Mouse (Mus musculus) left cerebral cortex, postnatal 10 days (tissue): ENCODE results near the gene Pmm2. TPM values are rescaled to one million over a fixed set of nuclear protein-coding genes. Genes with fewer than 3 reads are reported as not detected.
A peak's percentile ranks its signal among the peaks of the same experiment; 100 is the strongest.

ENCODE experiments used
- DNase-seq, 2 experiments: peaks; one replicate each; pipeline ENCODE4 v3.0.0; 2021 to 2022; ENCODE audit warnings: low spot score in 2 of 2, mixed read lengths in 1 of 2; ENCODE audit errors: extremely low spot score in 1 of 2
- intact Hi-C: fragments of 180-260 bp; cut with DNase I; formaldehyde crosslinking; loops from one replicate; pipeline ENCODE4 v1.15.1; 2025
- total RNA-seq, 2 experiments: library from RNA; stranded (reverse); gene quantifications; 2 replicates each; pipeline ENCODE4 v1.2.3; 2021

The Pmm2 gene
- total RNA-seq, 2 experiments from 2014 or later: 30.3 to 34.4 TPM

DNA sequence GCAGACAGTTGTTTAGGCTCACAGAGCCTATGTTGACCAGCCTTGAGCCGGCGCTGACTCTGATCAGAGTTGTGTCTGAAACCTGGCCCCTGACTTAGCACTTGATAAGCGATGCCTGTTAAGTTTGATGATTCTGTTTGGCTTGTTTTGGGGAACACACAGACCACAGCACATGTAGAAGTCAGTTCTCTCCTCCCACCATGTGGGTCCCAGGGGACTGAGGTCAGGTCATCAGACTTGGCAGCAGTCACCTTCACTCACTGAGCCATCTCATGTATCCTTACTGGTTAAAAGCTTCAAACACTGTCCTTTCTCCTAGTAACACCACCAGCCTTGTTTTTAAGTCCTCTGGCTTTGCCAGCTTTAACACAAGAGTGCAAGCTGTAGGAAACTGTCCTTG, 12.5 kb downstream of the Pmm2 start:
- intact Hi-C loops: no loop called here
- DNase-seq: no peak

DNA sequence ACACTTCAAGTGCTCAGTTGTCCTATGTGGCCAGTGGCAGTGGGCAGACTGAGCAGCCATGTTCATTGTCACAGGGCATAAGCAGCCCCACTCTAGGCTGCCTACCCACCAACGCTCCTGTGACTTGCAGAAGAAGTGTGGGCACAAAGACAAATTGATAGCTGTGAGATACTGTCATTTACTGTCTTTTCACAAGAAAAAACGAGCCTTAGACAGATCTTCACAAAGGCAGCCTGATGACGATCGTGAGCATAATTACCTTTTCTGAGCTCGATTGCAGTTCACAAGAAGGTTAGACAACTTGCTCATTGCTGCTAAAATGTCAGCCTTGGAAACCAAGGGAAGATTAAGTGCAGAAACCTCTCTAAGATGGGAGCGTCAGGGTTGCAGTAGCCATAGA, 17.6 kb downstream of the Pmm2 start:
- intact Hi-C loops: no loop called here
- DNase-seq: no peak

DNA sequence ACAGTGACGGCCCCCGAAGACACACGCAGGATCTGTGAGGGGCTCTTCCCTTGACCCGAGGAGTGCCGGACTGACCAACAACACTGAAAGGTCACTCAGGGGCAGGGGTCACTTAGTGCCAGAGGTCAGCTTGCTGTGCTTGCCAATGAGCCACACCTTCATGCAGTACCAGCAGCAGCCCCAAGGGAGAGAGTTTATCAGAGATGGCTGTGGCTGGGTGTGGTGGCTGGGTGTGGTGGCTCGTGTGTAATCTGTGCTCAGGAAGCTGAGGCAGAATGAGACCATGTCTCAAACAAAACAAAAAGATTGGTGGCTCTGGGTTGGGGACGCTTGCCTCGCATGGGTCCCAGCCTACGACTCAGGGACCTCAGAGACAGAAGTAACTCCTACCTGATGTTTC, 18.1 kb downstream of the Pmm2 start:
- intact Hi-C loops: no loop called here
- DNase-seq: no peak

DNA sequence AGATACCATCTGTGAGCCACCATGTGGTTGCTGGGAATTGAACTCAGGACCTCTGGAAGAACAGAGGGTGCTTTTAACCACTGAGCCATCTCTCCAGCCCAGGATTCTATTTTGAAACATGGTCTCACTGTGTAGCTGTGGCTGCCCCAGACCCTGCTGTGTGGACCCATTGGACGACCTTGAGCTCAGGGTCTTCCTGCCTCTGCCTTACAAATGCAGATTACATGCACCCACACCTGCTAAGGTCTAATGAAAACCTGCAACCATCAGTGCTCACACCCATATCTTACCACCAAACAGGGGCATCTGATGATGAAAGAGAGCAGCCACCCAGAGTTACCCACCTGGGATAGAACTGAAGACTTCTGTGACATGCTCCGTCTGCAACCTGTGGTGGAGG, 18.8 kb downstream of the Pmm2 start:
- DNase-seq: no peak
- intact Hi-C loops: no loop called here

DNA sequence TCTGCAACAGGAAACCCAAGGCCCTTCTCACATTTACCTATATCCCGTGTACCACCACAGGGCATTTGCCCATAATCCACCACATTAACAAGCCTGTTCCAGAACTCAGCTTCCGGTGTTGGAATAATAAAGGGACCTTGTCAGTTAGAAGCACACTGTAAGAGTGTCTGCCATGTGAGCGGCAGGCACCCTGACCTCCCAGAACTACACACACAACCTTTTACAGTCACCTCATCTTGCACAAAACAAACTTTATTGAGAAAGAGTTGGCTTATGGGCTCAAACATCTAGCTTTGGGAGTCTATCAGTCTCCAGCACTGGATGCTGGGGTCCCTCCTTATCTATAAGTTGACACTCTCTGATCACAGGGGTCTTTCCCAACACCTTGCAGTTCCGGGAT, 20.9 kb downstream of the Pmm2 start:
- intact Hi-C loops: no loop called here

DNA sequence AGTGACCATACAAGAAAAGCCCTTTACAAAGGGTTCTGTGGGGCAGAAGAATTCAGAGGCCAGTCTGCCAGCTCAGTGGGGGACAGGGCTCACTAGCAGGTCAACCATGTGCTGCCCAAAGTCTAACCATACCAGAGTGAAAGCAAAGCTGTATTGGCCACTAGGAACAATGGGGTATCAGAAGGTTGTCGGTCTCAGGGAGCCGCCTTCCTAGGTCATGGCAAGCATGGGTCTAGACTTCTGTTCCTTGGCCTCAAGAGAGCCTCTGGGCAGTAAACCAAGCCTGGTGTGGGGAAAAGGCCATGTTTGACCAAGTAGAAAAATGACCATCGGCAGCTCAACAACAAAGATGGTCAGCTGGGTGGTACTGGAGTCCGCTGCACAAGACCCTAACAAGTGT, 21.3 kb downstream of the Pmm2 start:
- no peak for DNase-seq
- intact Hi-C loops: no loop called here

More for the DNA sequence above, 20.9 kb downstream of the Pmm2 start:
- DNase-seq: no peak

DNA sequence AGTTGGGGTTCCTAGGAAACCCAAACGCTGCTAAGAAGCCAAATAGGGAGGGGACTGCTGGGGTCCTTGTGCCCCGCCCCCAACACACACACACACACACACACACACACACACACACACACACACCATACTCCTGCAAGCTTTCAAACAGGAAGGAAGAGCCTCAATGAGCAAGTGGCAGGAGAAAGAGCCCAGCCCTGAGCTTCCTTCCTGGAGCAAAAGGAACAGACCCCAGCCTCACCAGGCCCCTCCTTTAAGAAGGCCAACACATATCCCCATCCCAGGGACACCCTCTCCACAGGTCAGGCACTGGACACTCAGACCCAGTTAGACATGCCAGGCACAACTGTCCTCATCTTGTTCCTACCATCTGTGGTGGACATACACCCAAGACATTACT, 25.5 kb downstream of the Pmm2 start:
- DNase-seq: no peak
- intact Hi-C loops: no loop called here

DNA sequence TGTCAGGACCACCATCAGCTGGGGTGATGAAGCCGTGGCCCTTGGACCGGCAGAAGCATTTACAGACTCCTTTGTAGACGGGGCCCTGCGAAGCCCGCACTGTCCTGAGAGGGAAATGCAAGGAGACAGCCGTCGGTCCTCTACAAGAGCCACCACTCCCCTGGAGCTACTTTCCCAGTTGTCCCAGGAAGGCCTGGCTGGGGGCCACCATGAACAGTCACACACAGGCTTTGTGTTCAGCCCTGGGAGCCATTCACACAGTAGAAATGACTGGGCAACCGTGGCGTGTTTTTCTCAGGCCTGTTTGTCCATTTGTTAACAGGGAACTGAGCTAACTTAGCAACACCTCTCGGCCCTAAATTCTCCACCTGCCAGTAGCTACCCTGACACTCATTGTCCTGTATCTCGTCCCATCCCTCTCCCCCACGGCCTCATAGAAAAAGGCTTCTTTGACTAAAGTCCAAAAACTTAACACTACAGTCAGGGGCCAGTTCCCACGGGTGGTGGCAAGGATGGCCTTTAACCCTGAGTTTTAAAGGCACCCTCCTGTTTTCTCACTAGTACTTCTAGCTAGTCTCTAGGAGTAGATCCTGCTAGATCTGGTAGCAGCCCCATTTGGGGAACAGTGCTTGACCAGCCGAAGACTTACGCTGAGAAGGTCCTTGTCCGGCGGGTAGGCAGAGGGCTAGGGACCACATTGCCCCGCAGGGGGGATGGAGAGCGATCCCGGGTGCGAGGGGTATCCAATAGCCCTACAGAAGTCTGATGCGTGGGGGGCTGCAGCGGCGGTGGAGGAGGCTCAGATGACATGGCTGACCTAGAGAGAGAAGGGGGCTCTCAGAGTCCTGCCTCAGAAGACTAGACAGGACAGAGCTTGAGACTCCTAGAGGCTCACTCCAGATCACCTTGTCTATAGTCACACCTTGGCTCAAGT, 26.4 kb downstream of the Pmm2 start:
- no peak for DNase-seq
- intact Hi-C loops: no loop called here

DNA sequence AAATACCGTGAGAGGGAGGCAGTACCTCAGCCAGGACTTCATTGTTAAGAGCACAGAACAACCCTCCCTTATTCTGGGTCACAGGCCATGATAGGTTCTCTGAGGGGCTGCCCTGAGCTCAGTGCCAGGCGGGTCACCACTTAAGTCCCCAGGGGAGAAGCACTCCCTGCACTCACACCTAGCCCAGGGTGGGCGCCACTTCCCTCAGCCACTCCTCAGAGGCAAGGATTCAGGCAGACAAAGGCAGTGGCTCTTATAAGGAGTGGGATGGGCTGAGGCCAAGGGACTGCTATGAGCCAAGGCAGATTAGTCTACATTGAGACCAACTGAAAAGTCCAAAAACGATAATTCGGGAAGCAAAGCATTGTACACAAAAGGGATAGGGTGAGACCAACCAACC, 27.9 kb downstream of the Pmm2 start:
- no peak for DNase-seq
- intact Hi-C loops: no loop called here

DNA sequence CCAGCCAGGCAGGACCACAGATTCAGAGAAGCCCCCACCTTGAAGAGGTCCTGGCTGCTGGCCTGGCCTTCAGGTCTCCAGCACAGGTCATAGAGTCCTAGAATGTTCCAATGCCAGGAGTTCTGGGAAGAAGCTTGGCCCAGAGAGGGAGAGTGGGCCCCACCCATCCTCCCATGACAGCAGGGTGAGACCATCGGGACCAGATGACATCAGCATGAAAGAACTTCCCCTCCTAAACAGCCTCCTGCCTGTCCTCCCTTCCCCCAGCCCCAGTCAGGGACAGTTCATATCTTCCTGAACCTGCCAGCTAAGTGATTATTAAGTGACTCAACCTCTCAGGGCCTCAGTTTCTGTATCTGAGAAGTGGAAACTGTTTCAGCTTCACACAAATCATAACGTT, 29.0 kb downstream of the Pmm2 start:
- intact Hi-C loops: no loop called here
- no peak for DNase-seq

DNA sequence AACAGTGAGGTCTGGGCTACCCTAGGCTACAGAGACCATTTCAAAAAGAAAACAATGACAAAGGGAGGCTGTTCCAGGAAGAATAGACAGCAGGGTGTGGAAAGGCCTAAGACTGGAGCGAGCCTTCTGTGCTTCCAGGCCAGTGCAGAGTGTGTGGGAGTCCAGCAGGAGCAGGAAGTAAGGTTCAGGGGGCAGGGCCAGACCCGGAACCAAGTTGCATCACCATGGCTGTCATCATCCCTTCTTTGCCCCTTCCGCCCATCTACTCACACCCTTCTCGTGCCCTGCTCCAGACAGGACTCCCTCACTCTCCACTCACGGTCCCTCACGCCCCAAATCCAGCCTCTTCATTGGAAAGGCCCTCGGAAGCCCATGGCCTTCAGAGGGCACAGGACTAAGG, 29.8 kb downstream of the Pmm2 start:
- intact Hi-C loops: no loop called here
- DNase-seq: no peak

DNA sequence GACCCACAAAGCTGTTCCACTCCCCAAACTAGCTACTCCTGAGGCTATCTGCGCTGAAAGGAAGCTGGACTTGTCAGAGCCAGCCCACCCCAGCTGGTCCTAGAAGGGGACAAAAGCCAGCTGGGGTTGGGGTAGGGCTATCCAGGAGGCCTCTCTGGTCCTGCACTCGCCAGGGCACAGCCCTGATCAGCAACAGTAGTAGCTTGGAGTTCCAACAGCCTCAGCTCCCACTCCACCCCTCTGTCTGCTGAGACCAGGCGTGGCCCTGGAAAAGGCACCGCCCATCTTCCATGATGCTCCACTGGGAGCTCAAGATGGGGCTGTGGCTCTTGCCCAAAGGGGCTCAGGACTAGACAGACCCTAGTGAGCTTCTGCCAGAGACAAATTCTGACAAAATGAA, 30.3 kb downstream of the Pmm2 start:
- no peak for DNase-seq
- intact Hi-C loops: no loop called here

DNA sequence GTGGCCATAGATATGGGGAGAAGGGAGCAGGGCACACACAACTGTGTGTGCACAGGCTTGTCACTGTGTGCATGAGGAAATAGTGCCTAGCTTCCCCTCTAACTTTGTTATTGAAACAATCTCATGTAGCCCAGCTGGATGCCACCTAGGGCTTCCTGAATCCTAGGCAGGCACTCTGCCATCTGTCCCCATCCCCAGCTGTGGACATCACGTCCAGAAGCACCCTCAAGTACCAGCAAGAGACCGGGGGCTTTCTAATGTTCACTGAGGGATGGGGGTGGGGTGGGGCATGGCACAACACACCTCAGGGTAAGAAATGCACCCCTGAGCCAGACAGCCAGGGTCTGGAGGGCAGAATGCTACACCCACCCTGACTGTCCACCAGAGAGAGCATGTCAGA, 30.9 kb downstream of the Pmm2 start:
- DNase-seq: no peak
- intact Hi-C loops: no loop called here

DNA sequence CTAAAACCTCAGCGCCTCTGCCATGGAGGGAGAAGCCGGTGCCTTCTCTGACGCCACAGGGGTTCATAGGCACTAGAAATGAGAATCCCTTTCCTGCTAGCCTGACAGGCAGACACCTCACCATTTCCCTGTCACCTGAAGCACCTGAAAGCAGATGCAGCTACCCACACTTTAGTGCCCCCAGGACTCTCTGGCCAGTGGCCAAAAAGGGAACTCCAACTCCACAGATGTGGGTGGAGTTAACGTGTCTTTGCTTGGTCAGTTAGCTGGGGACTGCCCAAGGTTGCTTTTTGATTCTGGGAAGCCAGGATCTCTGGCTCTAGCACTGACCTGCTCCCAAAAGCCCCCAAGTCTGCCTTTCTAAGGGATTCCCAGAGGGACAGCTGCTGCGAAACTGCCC, 32.0 kb downstream of the Pmm2 start:
- DNase-seq: no peak
- intact Hi-C loops: no loop called here

DNA sequence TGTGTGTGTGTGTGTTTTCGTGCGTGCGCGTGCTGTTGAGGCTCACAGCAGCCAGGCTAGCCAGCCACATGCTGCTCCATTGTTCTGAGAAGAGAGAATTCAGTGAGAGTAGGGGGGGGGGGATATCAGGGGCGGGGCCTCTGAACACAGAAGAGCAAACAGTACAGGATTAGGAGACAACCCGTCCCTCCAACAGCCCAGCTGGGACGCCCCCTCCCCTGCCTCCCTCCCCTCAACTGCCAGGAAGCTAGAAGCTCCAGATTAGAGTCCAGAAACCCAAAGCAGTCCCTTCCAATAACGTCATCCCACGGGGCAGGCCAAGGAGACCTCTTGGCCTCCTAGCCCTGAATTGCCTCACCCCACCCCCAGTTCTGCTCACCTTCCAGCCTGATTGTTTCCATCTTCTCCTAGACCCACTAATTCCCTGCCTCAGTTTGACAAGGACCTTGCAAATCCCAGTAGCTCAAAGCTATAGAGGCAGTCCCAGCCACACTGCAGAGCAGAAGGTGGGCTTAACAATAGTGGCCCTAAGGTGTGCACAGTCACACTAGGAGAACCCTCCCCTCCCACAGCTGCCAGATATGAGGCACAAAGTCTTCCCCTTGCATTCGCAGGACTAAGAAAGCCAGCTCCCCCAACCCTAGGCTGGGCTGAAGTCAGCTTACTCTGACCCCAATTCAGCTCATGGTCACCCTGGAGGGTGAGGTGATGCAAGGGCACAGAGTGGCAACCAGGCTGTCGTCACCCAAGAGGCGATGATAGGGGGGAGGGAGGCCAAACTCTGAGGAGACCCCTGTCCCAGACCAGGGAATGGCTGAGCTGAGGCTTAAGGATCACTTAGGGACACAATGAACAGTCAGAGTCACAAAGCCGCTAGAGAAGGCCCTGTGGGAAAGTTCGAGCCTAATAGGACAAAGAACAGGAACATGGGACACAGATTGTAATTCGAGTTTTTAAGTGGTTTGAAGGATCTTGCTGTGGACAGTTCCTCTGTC, 32.9 kb downstream of the Pmm2 start:
- intact Hi-C loops: no loop called here
- DNase-seq: no peak

DNA sequence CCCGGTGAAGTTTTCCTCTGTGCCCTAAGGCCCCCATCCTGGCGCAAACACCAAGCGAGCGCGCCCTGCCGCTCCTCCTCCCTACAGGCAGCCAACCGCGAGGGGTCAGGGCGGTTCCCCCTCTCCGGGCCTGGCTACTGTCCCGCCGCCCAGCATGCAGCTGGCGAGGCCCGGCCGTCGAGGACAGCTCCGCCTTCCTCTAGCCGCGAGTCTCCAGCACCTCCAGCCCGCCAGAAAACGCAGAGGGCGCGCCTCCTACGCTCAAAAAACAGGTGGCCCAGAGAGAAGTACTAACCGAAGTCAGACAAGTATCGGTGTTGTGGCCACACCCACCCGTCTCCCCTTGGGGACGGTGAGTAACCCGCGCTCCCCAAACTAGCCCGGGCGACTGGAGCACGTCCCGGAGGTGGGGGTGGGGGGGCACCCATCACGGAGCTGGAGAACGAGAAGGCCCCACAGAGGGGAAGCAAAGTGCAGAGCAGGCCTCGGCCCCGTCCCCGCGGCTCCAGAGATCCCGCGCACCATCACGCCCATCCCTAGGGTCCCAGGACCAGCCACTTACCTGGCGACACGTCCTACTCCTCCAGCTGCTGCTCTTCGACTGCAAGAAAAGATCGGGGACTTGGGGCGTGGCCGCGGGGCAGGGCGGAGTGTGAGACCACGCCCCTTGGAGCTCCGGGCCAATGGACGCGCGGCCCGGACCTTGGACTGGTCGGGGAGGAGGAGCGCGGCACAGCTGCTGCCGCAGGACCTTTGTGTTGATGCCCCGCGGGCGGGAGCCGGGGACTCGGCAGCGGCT, 34.3 kb downstream of the Pmm2 start, which contains the start of gene Carhsp1:
Gene Carhsp1 (minus strand): TSS at position 605 of the 799 bp plus-strand sequence.
- intact Hi-C loops: no loop called here
- peak; percentile 78 to 94 for DNase-seq

DNA sequence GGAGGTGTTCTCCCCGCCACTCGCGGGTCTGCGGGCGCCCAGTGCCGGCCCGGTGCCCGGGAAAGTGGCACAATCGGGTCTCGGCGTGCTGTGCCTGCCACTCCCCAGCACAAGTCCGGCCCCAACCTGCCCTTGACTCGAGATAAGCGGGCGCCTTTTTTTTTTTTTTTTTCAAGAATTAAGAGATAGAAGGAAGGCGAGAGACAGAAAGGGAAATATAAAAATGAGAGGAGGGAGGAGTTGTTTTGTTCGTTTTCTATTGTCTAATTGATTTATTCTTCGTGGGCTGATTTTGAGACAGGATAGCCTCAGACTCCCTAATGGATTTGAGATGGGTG, 34.8 kb downstream of the Pmm2 start:
- intact Hi-C loops: no loop called here

DNA sequence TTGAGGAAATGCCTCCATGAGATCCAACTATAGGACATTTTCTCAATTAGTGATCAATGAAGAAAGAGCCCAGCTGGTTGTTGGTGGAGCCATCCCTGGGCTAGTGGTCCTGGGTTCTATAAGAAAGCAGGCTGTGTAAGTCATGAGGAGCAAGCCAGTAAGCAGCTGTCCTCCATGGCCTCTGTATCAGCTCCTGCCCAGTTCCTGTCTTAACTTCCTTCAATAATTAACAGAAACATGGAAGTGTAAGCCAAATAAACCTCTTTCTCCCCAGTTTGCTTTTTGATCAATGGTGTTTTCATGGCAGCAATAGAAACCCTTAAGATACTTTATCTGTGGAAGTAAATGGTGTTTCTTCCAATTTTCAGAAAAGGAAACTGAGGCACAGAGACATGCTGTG, 35.3 kb downstream of the Pmm2 start:
- intact Hi-C loops: no loop called here
- DNase-seq: no peak

More for the DNA sequence above, 34.8 kb downstream of the Pmm2 start:
- no peak for DNase-seq

DNA sequence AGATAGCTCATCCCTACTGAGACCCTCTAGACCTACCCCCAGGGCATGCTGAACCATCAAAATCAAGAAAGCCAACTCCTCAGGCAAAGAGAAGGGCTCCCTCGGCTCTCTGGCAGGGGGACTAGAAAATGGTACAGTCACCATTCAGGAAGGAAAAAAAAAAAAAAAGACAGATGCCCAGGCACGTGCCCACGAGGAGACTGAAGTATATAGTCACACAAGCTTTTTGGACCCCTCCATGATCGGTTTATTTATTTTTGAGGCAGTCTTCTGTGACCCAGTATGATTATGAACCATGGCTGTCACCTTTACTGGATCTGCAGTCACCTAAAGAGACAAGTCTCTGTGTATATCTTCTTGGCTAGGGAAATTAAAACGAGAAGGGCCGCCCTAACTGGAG, 35.9 kb downstream of the Pmm2 start:
- DNase-seq: no peak
- intact Hi-C loops: no loop called here
